Comparison of ENCODE assay signal across 16 mouse cellular contexts in genomic region chr2:59706806-59707205, GRCm38 (mm10).
DNase-seq lines count a peak whose midpoint lies in the region; ATAC-seq and TF ChIP-seq lines count a peak whose summit lies in the region.
"Had no signal": no experiment of that assay in that cellular context is flagged by ENCODE, and none has a peak within 500 bp of the region (broad histone marks: within the 10 kb centered on the region; RNA-seq: fewer than 3 reads in every experiment).

No protein-coding gene starts in this region.

- WGBS in heart, embryonic 14.5 days: 66% methylated on average over 12 of the region's 12 CpGs
- WGBS in heart, embryonic 11.5 days (ENCODE audit: insufficient replicate concordance): 69% methylated on average over 12 of the region's 12 CpGs
- 72% methylated on average over 12 of the region's 12 CpGs for WGBS in lung, embryonic 15.5 days
- 46% methylated on average over 12 of the region's 12 CpGs for WGBS in lung, adult 2 months
- 69% methylated on average over 12 of the region's 12 CpGs for WGBS in stomach, postnatal 0 days

- H3K4me2 ChIP-seq in heart, embryonic 14.5 days (ENCODE audit: low read length): no peak overlapping the region
- no peak overlapping the region for H3K4me2 ChIP-seq in heart, embryonic 11.5 days
- no peak overlapping the region for H3K4me2 ChIP-seq in lung, embryonic 15.5 days
- H3K4me2 ChIP-seq in stomach, postnatal 0 days (replicated peaks; ENCODE audit: low read depth): no peak overlapping the region
- H3K4me2 ChIP-seq: embryonic facial prominence, embryonic 12.5 days; liver, embryonic 11.5 days had no signal

- no peak overlapping the region for H3K9ac ChIP-seq in heart, embryonic 14.5 days (ENCODE audit: low read length)
- H3K9ac ChIP-seq in heart, embryonic 11.5 days (ENCODE audit: low read depth, low read length): no peak overlapping the region
- no peak overlapping the region for H3K9ac ChIP-seq in lung, embryonic 15.5 days
- H3K9ac ChIP-seq in stomach, postnatal 0 days (ENCODE audit: low read length): no peak overlapping the region
- H3K9ac ChIP-seq: embryonic facial prominence, embryonic 12.5 days had no signal

- H3K9me3 ChIP-seq in heart, embryonic 14.5 days (ENCODE audit: control insufficient read depth, low read length): no peaks in the 10 kb centered on the region
- no peaks in the 10 kb centered on the region for H3K9me3 ChIP-seq in heart, embryonic 11.5 days (replicated peaks; ENCODE audit: control insufficient read depth, low read length)
- H3K9me3 ChIP-seq in lung, embryonic 15.5 days: no peaks in the 10 kb centered on the region
- H3K9me3 ChIP-seq in stomach, postnatal 0 days (ENCODE audit: control insufficient read depth, low read length): no peaks in the 10 kb centered on the region
- H3K9me3 ChIP-seq: embryonic facial prominence, embryonic 12.5 days; forebrain, embryonic 10.5 days; hindbrain, embryonic 10.5 days had no signal

- TF ChIP-seq CTCF in lung, adult 2 months (IDR thresholded peaks at IDR 0.05; ENCODE audit: insufficient read depth, low read length): no peak
- TF ChIP-seq CTCF in stomach, postnatal 0 days (IDR thresholded peaks at IDR 0.05; ENCODE audit: low read depth): no peak

- no peak for TF ChIP-seq EP300 in stomach, postnatal 0 days (optimal IDR thresholded peaks at IDR 0.05)

- H3K36me3 ChIP-seq in heart, embryonic 14.5 days (ENCODE audit: control insufficient read depth, insufficient read depth, low read length): 0 out of 2 replicates have a peak, but pooled peaks cover 5% of the 10 kb centered on the region
- no peaks in the 10 kb centered on the region for H3K36me3 ChIP-seq in heart, embryonic 11.5 days (ENCODE audit: control insufficient read depth, insufficient read depth, low read length)
- peaks cover 2% of the 10 kb centered on the region; the same call in 1 of the 2 replicates for H3K36me3 ChIP-seq in lung, embryonic 15.5 days
- H3K36me3 ChIP-seq in stomach, postnatal 0 days (ENCODE audit: control insufficient read depth, insufficient read depth, low read length): no peaks in the 10 kb centered on the region

- 0 out of 2 replicates have a peak, but pooled peaks have one; percentile 32 for ATAC-seq in heart, embryonic 14.5 days (ENCODE audit: insufficient number of reproducible peaks, insufficient read depth, low FRiP score, low read depth)
- ATAC-seq in heart, embryonic 11.5 days (replicated peaks; ENCODE audit: insufficient number of reproducible peaks, low FRiP score, low TSS enrichment): no peak
- peak; percentile 75 for ATAC-seq in lung, embryonic 15.5 days (ENCODE audit: borderline replicate concordance, extremely low read depth, low FRiP score, low TSS enrichment)
- 0 out of 2 replicates have a peak, but pooled peaks have one; percentile 26 for ATAC-seq in stomach, postnatal 0 days (ENCODE audit: low FRiP score, low TSS enrichment)
- ATAC-seq: inflammation-experienced regulatory T-cells, adult 6 months had no signal

- H3K27ac ChIP-seq in heart, embryonic 14.5 days (replicated peaks in 1 of 2; ENCODE audit: control insufficient read depth in 1 of 2, insufficient read depth in 1 of 2, low read depth in 2 of 2, low read length in 2 of 2): no peak overlapping the region
- H3K27ac ChIP-seq in heart, embryonic 11.5 days (ENCODE audit: low read depth, low read length): no peak overlapping the region
- no peak overlapping the region for H3K27ac ChIP-seq in lung, embryonic 15.5 days
- no peak overlapping the region for H3K27ac ChIP-seq in stomach, postnatal 0 days (replicated peaks)
- H3K27ac ChIP-seq: embryonic facial prominence, embryonic 12.5 days; forebrain, embryonic 10.5 days; hindbrain, embryonic 10.5 days had no signal

- no peak for TF ChIP-seq POLR2A in lung, adult 2 months (IDR thresholded peaks at IDR 0.05; ENCODE audit: borderline replicate concordance, extremely low read depth, low read depth, low read length)

- peaks cover 10 to 16% of the 10 kb centered on the region in 2 experiments for H3K4me1 ChIP-seq in heart, embryonic 14.5 days (ENCODE audit: control insufficient read depth in 2 of 2, insufficient read depth in 2 of 2, low read length in 2 of 2)
- H3K4me1 ChIP-seq in heart, embryonic 11.5 days (ENCODE audit: control insufficient read depth, insufficient read depth, low read length): peaks cover 16% of the 10 kb centered on the region
- H3K4me1 ChIP-seq in lung, embryonic 15.5 days: peaks cover 19% of the 10 kb centered on the region
- 0 out of 2 replicates have a peak, but pooled peaks cover 2% of the 10 kb centered on the region for H3K4me1 ChIP-seq in lung, adult 2 months (ENCODE audit: control insufficient read depth, insufficient read depth, low read length)
- H3K4me1 ChIP-seq in stomach, postnatal 0 days (replicated peaks; ENCODE audit: control insufficient read depth, insufficient read depth): no peaks in the 10 kb centered on the region

- no peak for DNase-seq in lung, adult 2 months
- peak; percentile 62 for DNase-seq in kidney, postnatal 10 days
- no peak for DNase-seq in stomach, postnatal 0 days (ENCODE audit: low spot score)
- DNase-seq in ovary, postnatal 10 days (ENCODE audit: low spot score): no peak
- DNase-seq: cerebellum, postnatal 10 days; gastrocnemius, postnatal 25 days; layer of hippocampus, adult 9-11 months; spleen, adult 18-20 months had no signal

- H3K27me3 ChIP-seq in heart, embryonic 14.5 days (ENCODE audit: control insufficient read depth, insufficient read depth, low read length): no peaks in the 10 kb centered on the region
- no peaks in the 10 kb centered on the region for H3K27me3 ChIP-seq in heart, embryonic 11.5 days (ENCODE audit: control insufficient read depth, insufficient read depth, low read length)
- H3K27me3 ChIP-seq in lung, embryonic 15.5 days: no peaks in the 10 kb centered on the region
- no peaks in the 10 kb centered on the region for H3K27me3 ChIP-seq in stomach, postnatal 0 days (ENCODE audit: control insufficient read depth, insufficient read depth, low read length)
- H3K27me3 ChIP-seq: embryonic facial prominence, embryonic 12.5 days had no signal

- no peak overlapping the region for H3K4me3 ChIP-seq in heart, embryonic 14.5 days (ENCODE audit: control insufficient read depth in 1 of 2, insufficient read depth in 1 of 2, low read depth in 1 of 2, low read length in 2 of 2)
- H3K4me3 ChIP-seq in heart, embryonic 11.5 days (ENCODE audit: low read depth, low read length): no peak overlapping the region
- no peak overlapping the region for H3K4me3 ChIP-seq in lung, embryonic 15.5 days
- no peak overlapping the region for H3K4me3 ChIP-seq in lung, adult 2 months (replicated peaks; ENCODE audit: extremely low read depth, low read depth, low read length)
- no peak overlapping the region for H3K4me3 ChIP-seq in stomach, postnatal 0 days (ENCODE audit: low read depth, low read length)
- H3K4me3 ChIP-seq: embryonic facial prominence, embryonic 12.5 days; forebrain, embryonic 10.5 days; hindbrain, embryonic 10.5 days had no signal
